Mouse (Mus musculus) G1E (cell line): Measurements from ENCODE around the gene Morc3.

Source experiments
- CTCF ChIP-seq: IDR thresholded peaks from 2 replicates; pipeline ENCODE4 v1.5.1; 2012; ENCODE audit warnings: low read depth, low read length, inconsistent platforms, mixed read lengths
- GATA1 ChIP-seq: IDR thresholded peaks from 2 replicates; pipeline ENCODE4 v1.6.1; 2012; ENCODE audit warnings: borderline replicate concordance, low read length, inconsistent platforms, mixed read lengths
- TAL1 ChIP-seq: conservative IDR thresholded peaks from 2 replicates; pipeline ENCODE4 v1.6.1; 2012; ENCODE audit warnings: low read depth, low read length, inconsistent platforms, mixed read lengths

- TF ChIP-seq CTCF (no peak), GATA1 (no peak), TAL1 (no peak)
Observed at GRCm38 (mm10) chr16:93912808-93913207, 80.9 kb downstream of the Morc3 start.
